Mouse (Mus musculus): ENCODE results near the gene Tppp2.

Gene Tppp2

DNA sequence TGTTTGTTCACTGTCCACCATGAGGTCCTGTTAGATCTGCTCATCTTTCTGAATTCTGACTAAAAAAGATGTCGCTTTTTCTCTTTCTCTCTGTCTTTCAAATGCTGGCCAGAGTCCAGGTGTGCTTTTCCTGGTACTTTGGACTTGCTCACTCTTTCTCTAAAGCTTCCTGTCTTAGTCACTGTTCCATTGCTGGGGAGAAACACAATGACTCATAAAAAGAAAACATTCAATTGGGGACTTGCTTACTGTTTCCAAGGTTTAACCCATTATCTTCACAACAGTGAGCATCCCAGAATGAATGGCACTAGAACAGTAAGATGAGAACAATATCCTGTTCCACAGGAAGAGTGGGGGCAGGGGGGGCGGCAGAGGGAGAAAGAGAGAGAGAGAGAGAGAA, 42.1 kb downstream of the Tppp2 start:
- no peak for DNase-seq

DNA sequence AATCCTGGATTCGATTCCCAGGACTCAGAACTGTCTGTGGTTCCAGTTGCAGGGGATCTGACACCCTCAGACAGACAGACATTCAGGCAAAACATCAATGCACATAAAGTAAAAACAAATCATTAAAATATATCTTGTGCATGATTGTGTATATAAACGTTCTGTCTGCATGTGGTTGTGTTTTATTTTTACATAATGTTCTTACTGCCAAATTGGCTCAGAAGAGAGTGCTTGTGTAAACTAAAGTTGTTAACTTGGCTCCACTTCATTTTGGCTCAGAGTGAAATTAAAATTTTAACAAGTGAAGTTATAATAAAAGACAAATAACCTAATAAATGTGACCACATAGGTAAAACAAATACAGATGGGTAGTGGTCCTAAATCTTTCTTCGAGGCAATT, 49.2 kb downstream of the Tppp2 start:
- no peak for DNase-seq
